8 mouse cellular contexts compared by ENCODE assay signal in the genomic region with DNA sequence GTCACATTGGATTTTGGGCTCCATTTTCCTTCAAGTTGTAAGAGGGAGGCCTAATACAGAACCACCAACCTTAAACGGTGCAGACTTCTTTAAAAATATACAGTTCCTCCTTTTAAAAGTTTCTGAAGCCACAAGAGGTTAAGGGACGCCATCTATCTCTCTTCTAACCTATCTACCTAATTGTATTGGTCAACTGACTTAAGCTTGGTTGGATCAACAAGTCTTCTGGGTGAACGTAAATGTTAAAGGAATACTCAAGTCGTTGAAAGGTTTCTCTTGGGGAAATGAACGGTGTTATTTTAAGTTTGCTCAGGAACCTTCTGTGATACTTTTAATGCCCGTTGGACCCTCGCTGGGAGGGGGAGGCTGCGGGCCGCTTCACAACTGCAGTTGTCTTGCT. TPM values are rescaled to one million over a fixed set of nuclear protein-coding genes. Genes with fewer than 3 reads are reported as not detected.
DNase-seq lines count a peak whose midpoint lies in the region; ATAC-seq and TF ChIP-seq lines count a peak whose summit lies in the region.

No protein-coding gene starts in this region.

- H3K36me3 ChIP-seq in erythroblast, embryonic 14.5 days (ENCODE audit: control insufficient read depth), result peaks cover 28% of the 10 kb centered on the region
- H3K36me3 ChIP-seq in spleen, adult 2 months (ENCODE audit: control insufficient read depth, insufficient read depth, low read length), result no peaks in the 10 kb centered on the region
- H3K36me3 ChIP-seq in liver, embryonic 13.5 days, result peaks cover 15% of the 10 kb centered on the region; the same call in 1 of the 2 replicates

- DNase-seq in spleen, adult 2 months (ENCODE audit: low read depth in 1 of 2, low spot score in 2 of 2), result no peak
- DNase-seq in spleen, postnatal 36 days (ENCODE audit: low spot score in 2 of 2), result no peak
- DNase-seq in liver, embryonic 13.5 days, result no peak
- no peak for DNase-seq in spleen, postnatal 14 days (ENCODE audit: low spot score in 2 of 2)

- TF ChIP-seq CTCF in spleen, adult 2 months (IDR thresholded peaks at IDR 0.05; ENCODE audit: extremely low read depth, insufficient read depth, insufficient read length, insufficient replicate concordance), result no peak

- no peak for ATAC-seq in erythroblast, adult 5-6 weeks (replicated peaks; ENCODE audit: low FRiP score, poor library complexity, severe bottlenecking)
- ATAC-seq in liver, embryonic 13.5 days (ENCODE audit: low read depth), result no peak
- ATAC-seq in inflammation-experienced regulatory T-cells, adult 6 months, result no peak
- no peak for ATAC-seq in granulocyte monocyte progenitor cell, adult 5-6 weeks (replicated peaks; ENCODE audit: poor library complexity, severe bottlenecking)

- H3K4me2 ChIP-seq in liver, embryonic 13.5 days, result peak overlapping the region; percentile 98

- no peaks in the 10 kb centered on the region for H3K9me3 ChIP-seq in erythroblast, embryonic 14.5 days (ENCODE audit: control insufficient read depth, low read length)
- no peaks in the 10 kb centered on the region for H3K9me3 ChIP-seq in liver, embryonic 13.5 days (replicated peaks)

- H3K27me3 ChIP-seq in erythroblast, embryonic 14.5 days (ENCODE audit: control insufficient read depth), result no peaks in the 10 kb centered on the region
- H3K27me3 ChIP-seq in spleen, adult 2 months (ENCODE audit: control insufficient read depth, insufficient read depth, low read length), result peaks cover 1% of the 10 kb centered on the region; the same call in 1 of the 2 replicates
- no peaks in the 10 kb centered on the region for H3K27me3 ChIP-seq in liver, embryonic 13.5 days

- no peak overlapping the region for H3K27ac ChIP-seq in spleen, adult 2 months (ENCODE audit: insufficient read depth, low read length)
- peak overlapping the region; percentile 90; the same call in 1 of the 2 replicates for H3K27ac ChIP-seq in liver, embryonic 13.5 days

- H3K4me3 ChIP-seq in erythroblast, embryonic 14.5 days (replicated peaks), result peak overlapping the region; percentile 94
- H3K4me3 ChIP-seq in spleen, adult 2 months (ENCODE audit: extremely low read depth, insufficient read depth, insufficient read length), result peak overlapping the region; percentile 64; the same call in 1 of the 2 replicates
- H3K4me3 ChIP-seq in liver, embryonic 13.5 days (replicated peaks), result peak overlapping the region; percentile 90

- peaks cover 65% of the 10 kb centered on the region for H3K4me1 ChIP-seq in erythroblast, embryonic 14.5 days (ENCODE audit: control insufficient read depth)
- H3K4me1 ChIP-seq in spleen, adult 2 months (ENCODE audit: control insufficient read depth, insufficient read depth, insufficient read length), result peaks cover 13% of the 10 kb centered on the region; the same call in 1 of the 2 replicates
- H3K4me1 ChIP-seq in liver, embryonic 13.5 days (replicated peaks), result peaks cover 70% of the 10 kb centered on the region

- peak overlapping the region; percentile 98 for H3K9ac ChIP-seq in liver, embryonic 13.5 days

- 7% methylated on average over 9 of the region's 9 CpGs for WGBS in spleen, adult 2 months
- WGBS in liver, embryonic 13.5 days (ENCODE audit: insufficient replicate concordance), result 7% methylated on average over 9 of the region's 9 CpGs

- no peak for TF ChIP-seq POLR2A in spleen, adult 2 months (IDR thresholded peaks at IDR 0.05; ENCODE audit: low read depth, low read length)

RNA-seq across cellular contexts. Expression of a gene that starts 15.5 kb away (rescaled TPM):
- 1.5 TPM in 2 replicates for polyA plus RNA-seq in erythroblast, embryonic 14.5 days (2012)
- total RNA-seq in erythroblast, adult 5-6 weeks (2015; ENCODE audit: low replicate concordance), result 51.8 and 59.8 TPM in 2 replicates
- total RNA-seq in erythroblast, adult 5-6 weeks (2017; ENCODE audit: low replicate concordance), result 28.7 and 30.2 TPM in 2 replicates
- polyA plus RNA-seq in spleen, adult 2 months (2012; rRNA removed), result 7.3 and 10.0 TPM in 2 replicates
- 12.7 and 20.0 TPM in 2 replicates for polyA plus RNA-seq in liver, embryonic 13.5 days (2015; fragmentation: Nextera tagmentation; extraction: Ambion mirVana)
- polyA plus RNA-seq in inflammation-experienced regulatory T-cells, adult 6 months (2017; shearing (Covaris generic)), result under 1 TPM; 0.59 to 0.93 (median 0.92) TPM
- total RNA-seq in granulocyte monocyte progenitor cell, adult 5-6 weeks (2014; fragmentation: Nextera tagmentation), result 73.6 and 80.8 TPM in 2 replicates
- 78.4 and 82.5 TPM in 2 replicates for total RNA-seq in granulocyte monocyte progenitor cell, adult 5-6 weeks (2017)
